Mouse (Mus musculus) lung, adult 2 months (tissue): ENCODE measurements around the gene Cnn1. TPM values are rescaled to one million over a fixed set of nuclear protein-coding genes. Genes with fewer than 3 reads are reported as not detected.
A peak's percentile ranks its signal among the peaks of the same experiment; 100 is the strongest.
"Not testable (repeated sequence)": the region's sequence is repeated elsewhere in the genome, so short reads cannot be mapped to it uniquely, and the experiment has no call there.

Source experiments
- DNase-seq: peaks from one replicate; pipeline ENCODE4 v3.0.0; 2022
- H3K4me1 ChIP-seq: fragments of 200-500 bp; 2 replicates; pipeline ENCODE4 v1.6.1; 2011; ENCODE audit warnings: low read length; ENCODE audit not compliant: control insufficient read depth, insufficient read depth
- H3K4me3 ChIP-seq: fragments of 200-500 bp; replicated peaks from 2 replicates; pipeline ENCODE3; 2011; ENCODE audit warnings: low read depth, mild to moderate bottlenecking, control low read depth, low read length; ENCODE audit errors: extremely low read depth
- CTCF ChIP-seq: fragments of 200-500 bp; IDR thresholded peaks from 2 replicates; pipeline ENCODE4 v1.5.1; 2011; ENCODE audit warnings: mild to moderate bottlenecking, low read length, control low read depth; ENCODE audit not compliant: insufficient read depth
- POLR2A ChIP-seq: fragments of 200-500 bp; IDR thresholded peaks from 2 replicates; pipeline ENCODE4 v1.6.1; 2011; ENCODE audit warnings: low read depth, mild to moderate bottlenecking, control low read depth, low read length, borderline replicate concordance; ENCODE audit errors: extremely low read depth
- WGBS: fragments of 180-500 bp; shearing (Covaris S2); methylation state at CpG from one replicate; pipeline ENCODE4 v1.1.7; 2018; 5-methylcytosine and 5-hydroxymethylcytosine counted together
- polyA plus RNA-seq: library from polyadenylated mRNA; depleted of rRNA; stranded (reverse); fragments of >200 nt; gene quantifications from 2 replicates; pipeline ENCODE4 v1.2.3, GENCODE M21; 2012

Cnn1 gene
- polyA plus RNA-seq, 1 experiment: 94.3 TPM

GRCm38 (mm10) chr9:22135644-22136390 lies 36.8 kb downstream of the Cnn1 start, which contains the start of gene Acp5:
TSS of gene Acp5 (minus strand) at chr9:22135711.
- no peak for DNase-seq
- Histone ChIP-seq H3K4me3 (no peak within 1 kb of the TSS), H3K4me1 (peaks cover 2% of the 10 kb centered on the region; the same call in 1 of the 2 replicates)
- TF ChIP-seq CTCF (no peak), POLR2A (no peak)
- 62% methylated on average over 7 of the region's 7 CpGs for WGBS

DNA sequence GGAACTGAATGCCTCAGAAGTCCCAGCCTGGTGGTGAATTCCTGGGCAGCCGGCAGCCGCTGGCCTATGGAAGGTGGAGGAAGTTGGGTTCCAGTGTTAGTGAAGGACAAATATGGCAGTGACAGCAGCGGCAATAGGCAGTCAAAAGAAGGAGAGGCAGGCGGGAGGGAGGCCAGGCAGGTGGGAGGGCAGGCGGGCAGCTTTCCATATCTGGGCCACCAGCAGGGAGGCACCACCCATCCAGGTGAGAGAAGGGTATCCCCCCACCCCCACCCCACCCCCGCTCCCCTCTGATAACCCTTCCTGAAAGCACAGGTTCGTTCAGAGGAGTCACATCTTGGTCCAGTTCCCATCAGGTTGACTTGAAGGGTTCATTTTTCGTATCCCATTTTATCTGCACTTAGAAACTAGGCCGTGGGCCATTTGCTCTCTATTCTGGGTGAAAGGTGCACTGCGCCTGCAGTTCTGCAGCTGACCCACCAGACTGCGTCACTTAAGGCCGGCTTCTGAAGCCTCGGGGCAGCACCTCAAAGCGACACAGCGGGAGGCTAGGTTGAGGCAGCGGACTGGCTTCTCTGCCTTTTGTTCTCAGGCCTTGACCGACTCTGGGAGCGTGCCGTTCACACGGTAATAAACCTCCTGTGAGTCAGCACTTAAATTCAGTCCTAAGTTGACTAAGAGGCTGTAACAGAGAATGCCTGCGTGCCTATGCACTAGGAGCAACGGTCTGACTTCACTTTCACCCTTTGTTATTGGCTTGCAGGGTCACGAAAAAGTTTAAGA lies 37.9 kb downstream of the Cnn1 start:
- TF ChIP-seq CTCF (no peak), POLR2A (no peak)
- WGBS: 39% methylated on average over 23 of the region's 23 CpGs
- H3K4me1 ChIP-seq: no peaks in the 10 kb centered on the region
- H3K4me3 ChIP-seq: no peak overlapping the region
- no peak for DNase-seq

- no peaks in the 10 kb centered on the region for H3K4me1 ChIP-seq
- DNase-seq: peak; percentile 46
- H3K4me3 ChIP-seq: no peak overlapping the region
- WGBS: 17% methylated on average over 2 of the region's 2 CpGs
- TF ChIP-seq CTCF (peak; percentile 96), POLR2A (no peak)
These were observed 39.5 kb downstream of the Cnn1 start for GRCm38 (mm10) chr9:22138480-22138879.

DNA sequence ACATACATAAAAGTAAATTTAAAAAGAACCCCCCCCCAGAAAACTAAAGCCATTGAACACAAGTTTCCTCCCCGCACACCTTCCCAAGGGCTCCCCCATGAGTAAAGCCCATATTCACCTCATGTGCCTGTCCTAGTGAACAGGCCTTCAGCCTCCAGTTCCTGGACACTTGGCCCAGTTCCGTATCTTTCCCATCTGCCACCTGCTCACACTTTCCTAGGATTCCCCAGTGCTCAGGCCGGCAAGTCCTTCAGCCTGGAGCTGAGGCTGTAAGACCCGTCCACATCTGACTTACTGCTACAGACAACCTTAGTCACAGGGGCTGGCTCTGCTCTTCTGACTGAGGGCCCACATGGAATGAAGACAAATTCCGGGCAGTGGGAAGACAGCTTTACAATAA lies 40.7 kb downstream of the Cnn1 start:
- 86% methylated on average over 5 of the region's 5 CpGs for WGBS
- Histone ChIP-seq H3K4me3 (no peak overlapping the region), H3K4me1 (no peaks in the 10 kb centered on the region)
- no peak for DNase-seq
- TF ChIP-seq POLR2A (no peak), CTCF (no peak)

DNA sequence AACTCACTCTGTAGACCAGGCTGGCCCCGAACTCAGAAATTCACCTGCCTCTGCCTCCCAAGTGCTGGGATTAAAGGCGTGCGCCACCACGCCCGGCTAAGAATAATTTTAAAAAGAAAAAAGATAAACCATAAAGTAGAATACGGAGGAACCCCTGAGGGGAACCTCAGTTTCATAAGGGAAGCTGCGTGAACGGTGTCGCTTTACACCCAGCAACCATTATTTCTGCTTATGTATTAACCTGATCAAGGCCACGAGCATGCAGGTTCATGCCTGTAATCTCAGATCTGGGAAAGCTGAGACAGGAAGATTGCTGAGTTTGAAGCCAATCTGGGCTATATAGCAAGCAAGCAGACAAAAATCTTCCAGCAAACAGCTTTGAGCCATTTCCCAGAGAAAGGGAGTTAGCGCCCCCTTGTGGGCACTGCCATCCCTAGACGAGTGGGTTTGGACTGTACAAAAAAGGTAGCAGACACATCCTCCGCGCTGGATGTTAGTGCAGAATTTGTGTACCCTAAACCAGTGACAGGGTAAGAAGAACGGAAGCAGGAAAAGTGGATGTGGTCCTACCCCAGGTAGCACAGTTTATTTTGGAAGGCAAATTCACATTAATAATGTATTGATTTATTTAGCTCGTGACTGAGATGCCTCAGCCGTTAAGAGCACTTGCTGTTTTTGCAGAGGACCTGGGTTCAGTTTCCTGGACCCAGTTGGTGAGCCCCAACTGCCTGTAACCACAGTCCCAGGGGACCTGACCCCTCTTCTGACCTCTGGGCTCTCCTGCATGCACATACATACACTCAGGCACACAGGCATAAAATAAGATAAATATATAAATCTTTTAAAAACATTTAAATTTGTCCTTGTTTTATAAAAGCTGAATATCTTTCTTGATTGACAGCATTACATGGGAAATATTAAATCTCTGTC lies 44.4 kb downstream of the Cnn1 start:
- WGBS: 41% methylated on average over 17 of the region's 17 CpGs
- H3K4me1 ChIP-seq: no peaks in the 10 kb centered on the region
- no peak for TF ChIP-seq POLR2A
- TF ChIP-seq CTCF: peak; percentile 90
- no peak overlapping the region for H3K4me3 ChIP-seq
- DNase-seq: peak; percentile 86

GRCm38 (mm10) chr9:22144304-22144965 lies 45.4 kb downstream of the Cnn1 start:
- Histone ChIP-seq H3K4me3 (no peak overlapping the region), H3K4me1 (no peaks in the 10 kb centered on the region)
- TF ChIP-seq CTCF (no peak), POLR2A (no peak)
- no peak for DNase-seq
- WGBS: 66% methylated on average over 8 of the region's 8 CpGs

DNA sequence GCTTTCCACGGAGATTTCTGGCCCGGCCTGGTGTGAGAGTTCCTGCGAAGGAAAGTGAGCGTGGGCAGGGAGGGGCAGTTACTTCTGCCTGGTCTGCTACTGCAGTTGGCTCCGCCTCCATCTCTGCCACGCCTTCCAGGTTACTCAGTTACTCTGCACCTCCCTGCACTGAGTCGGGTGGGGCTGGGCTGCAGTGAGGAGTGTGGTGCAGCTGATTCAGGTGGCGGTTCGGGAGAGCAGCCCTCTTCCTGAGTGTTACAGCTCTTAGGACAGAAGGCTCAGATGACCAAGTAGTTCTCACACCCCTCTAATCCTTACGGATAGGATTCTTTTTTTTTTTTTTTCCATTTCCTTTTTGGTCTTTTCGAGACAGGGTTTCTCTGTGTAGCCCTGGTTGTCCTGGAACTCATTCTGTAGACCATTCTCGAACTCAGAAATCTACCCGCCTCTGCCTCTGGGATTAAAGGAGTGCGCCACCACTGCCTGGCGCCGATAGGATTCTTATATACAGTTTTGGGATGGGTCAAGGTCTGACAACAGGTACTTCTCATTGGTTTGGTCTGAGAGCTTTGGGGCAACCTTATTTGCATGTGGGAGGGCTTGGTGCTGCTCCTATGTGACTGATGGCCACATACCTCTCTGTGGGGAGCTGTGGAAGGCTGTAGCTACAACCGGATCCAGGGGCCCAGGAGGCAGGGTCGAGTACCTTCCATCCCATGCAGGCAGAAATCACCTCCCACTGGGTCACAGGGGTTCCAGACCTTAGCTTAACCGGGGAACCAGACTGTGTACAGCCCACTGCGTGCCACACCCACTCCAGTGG lies 50.6 kb downstream of the Cnn1 start:
- TF ChIP-seq POLR2A (peak; percentile 78; the same call in 1 of the 2 replicates), CTCF (no peak)
- peak; percentile 31 for DNase-seq
- Histone ChIP-seq H3K4me1 (no peaks in the 10 kb centered on the region; the same call in 1 of the 2 replicates), H3K4me3 (no peak overlapping the region)
- WGBS: 68% methylated on average over 20 of the region's 20 CpGs

GRCm38 (mm10) chr9:22150249-22150693 lies 51.3 kb downstream of the Cnn1 start:
- not testable (repeated sequence) for H3K4me3 ChIP-seq, H3K4me1 ChIP-seq, DNase-seq
- WGBS: 58% methylated on average over 7 of the region's 7 CpGs

DNA sequence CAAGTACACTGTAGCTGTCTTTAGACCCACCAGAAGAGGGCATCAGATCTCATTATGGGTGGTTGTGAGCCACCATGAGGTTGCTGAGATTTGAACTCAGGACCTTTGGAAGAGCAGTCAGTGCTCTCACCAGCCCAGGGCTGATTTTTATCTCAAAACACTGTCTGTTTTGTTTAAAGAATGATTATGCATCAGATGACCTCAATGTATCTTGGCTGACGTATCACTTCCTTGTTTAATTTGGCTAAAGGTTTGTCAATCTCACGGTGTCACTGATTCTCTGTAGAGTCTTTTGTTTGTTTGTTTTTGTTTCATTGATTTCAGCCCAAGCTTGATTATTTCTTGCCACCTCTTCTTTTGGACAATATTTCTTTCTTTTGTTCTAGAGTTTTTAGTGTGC lies 51.9 kb downstream of the Cnn1 start:
- TF ChIP-seq CTCF (no peak), POLR2A (no peak)
- Histone ChIP-seq H3K4me1 (peaks cover 4% of the 10 kb centered on the region), H3K4me3 (no peak overlapping the region)
- 22% methylated on average over 2 of the region's 2 CpGs for WGBS
- DNase-seq: no peak
